Mouse (Mus musculus) liver, adult 2 months (tissue): ENCODE results near the gene Bpifb9a. TPM values are rescaled to one million over a fixed set of nuclear protein-coding genes. Genes with fewer than 3 reads are reported as not detected.
"Not testable (repeated sequence)": the region's sequence is repeated elsewhere in the genome, so short reads cannot be mapped to it uniquely, and the experiment has no call there.

Experiments
- DNase-seq: peaks from one replicate; pipeline ENCODE4 v3.0.0-alpha.2; 2011; ENCODE audit warnings: low read depth, low spot score; ENCODE audit errors: extremely low read depth
- H3K27ac ChIP-seq: fragments of 200-500 bp; replicated peaks from 2 replicates; pipeline ENCODE4 v1.5.1; 2012; ENCODE audit warnings: low read depth, mild to moderate bottlenecking, control low read depth, inconsistent platforms, low read length; ENCODE audit not compliant: insufficient read depth
- H3K27me3 ChIP-seq: fragments of 200-500 bp; 2 replicates; pipeline ENCODE4 v1.6.1; 2012; ENCODE audit warnings: mild to moderate bottlenecking, moderate library complexity, low read length, inconsistent platforms; ENCODE audit not compliant: control insufficient read depth, insufficient read depth
- H3K36me3 ChIP-seq: fragments of 200-500 bp; 2 replicates; pipeline ENCODE4 v1.6.1; 2012; ENCODE audit warnings: low read length, inconsistent platforms; ENCODE audit not compliant: control insufficient read depth, insufficient read depth
- H3K4me1 ChIP-seq: fragments of 200-500 bp; 2 replicates; pipeline ENCODE4 v1.6.1; 2011; ENCODE audit warnings: low read length; ENCODE audit not compliant: control insufficient read depth, insufficient read depth
- H3K4me3 ChIP-seq: fragments of 200-500 bp; 2 replicates; pipeline ENCODE4 v1.5.1; 2011; ENCODE audit warnings: low read depth, mild to moderate bottlenecking, control low read depth, low read length, moderate library complexity; ENCODE audit not compliant: insufficient read depth
- H3K79me2 ChIP-seq: fragments of 200-500 bp; 2 replicates; pipeline ENCODE4 v1.6.1; 2012; ENCODE audit warnings: inconsistent platforms, mild to moderate bottlenecking, low read length, moderate library complexity; ENCODE audit not compliant: control insufficient read depth, insufficient read depth
- H3K9ac ChIP-seq: fragments of 200-500 bp; 2 replicates; pipeline ENCODE4 v1.6.1; 2012; ENCODE audit warnings: low read depth, mild to moderate bottlenecking, control low read depth, inconsistent platforms, low read length
- CTCF ChIP-seq: fragments of 200-500 bp; IDR thresholded peaks from 2 replicates; pipeline ENCODE4 v1.5.1; 2011; ENCODE audit warnings: low read depth, low read length, control low read depth
- POLR2A ChIP-seq: fragments of 200-500 bp; IDR thresholded peaks from 2 replicates; pipeline ENCODE4 v1.6.1; 2011; ENCODE audit warnings: low read length, control low read depth; ENCODE audit not compliant: insufficient read depth; ENCODE audit errors: extremely low read depth
- WGBS: fragments of 180-500 bp; shearing (Covaris S2); methylation state at CpG from one replicate; pipeline ENCODE4 v1.1.7; 2018; 5-methylcytosine and 5-hydroxymethylcytosine counted together
- polyA plus RNA-seq: library from polyadenylated mRNA; depleted of rRNA; stranded (reverse); fragments of >200 nt; gene quantifications from 2 replicates; pipeline ENCODE4 v1.2.3, GENCODE M21; 2012
- total RNA-seq: library from RNA; depleted of rRNA; stranded (reverse); fragments of >200 nt; gene quantifications from 2 replicates; pipeline ENCODE4 v1.2.3, GENCODE M21; 2014

Bpifb9a gene
- total and polyA plus RNA-seq, 2 experiments, result not detected

GRCm38 (mm10) chr2:154223265-154223916 lies 34.3 kb upstream of the Bpifb9a start, which contains the start of gene Bpifb5:
Bpifb5 (plus strand) TSS chr2:154223742.
- Histone ChIP-seq H3K9ac (no peak within 1 kb of the TSS), H3K27ac (no peak within 1 kb of the TSS), H3K4me1 (no peaks in the 10 kb centered on the region), H3K79me2 (no peaks in the 10 kb centered on the region), H3K4me3 (no peak within 1 kb of the TSS), H3K27me3 (no peaks in the 10 kb centered on the region), H3K36me3 (no peaks in the 10 kb centered on the region)
- WGBS, result 17% methylated on average over 14 of the region's 14 CpGs
- TF ChIP-seq POLR2A (no peak), CTCF (no peak)
- no peak for DNase-seq

GRCm38 (mm10) chr2:154223917-154224273 lies 33.8 kb upstream of the Bpifb9a start:
- no peak overlapping the region for H3K9ac ChIP-seq
- no peaks in the 10 kb centered on the region for H3K79me2 ChIP-seq
- no peak for DNase-seq
- no peak overlapping the region for H3K4me3 ChIP-seq
- H3K4me1 ChIP-seq, result no peaks in the 10 kb centered on the region
- H3K36me3 ChIP-seq, result no peaks in the 10 kb centered on the region
- no peak for TF ChIP-seq CTCF
- no peak for TF ChIP-seq POLR2A
- no peaks in the 10 kb centered on the region for H3K27me3 ChIP-seq
- no peak overlapping the region for H3K27ac ChIP-seq
- 35% methylated on average over 2 of the region's 2 CpGs for WGBS

GRCm38 (mm10) chr2:154226991-154227390 lies 30.7 kb upstream of the Bpifb9a start:
- no peak overlapping the region for H3K9ac ChIP-seq
- DNase-seq, result no peak
- H3K27me3 ChIP-seq, result no peaks in the 10 kb centered on the region
- H3K4me1 ChIP-seq, result no peaks in the 10 kb centered on the region
- no peak overlapping the region for H3K4me3 ChIP-seq
- WGBS, result 75% methylated on average over 4 of the region's 4 CpGs
- H3K27ac ChIP-seq, result no peak overlapping the region
- H3K36me3 ChIP-seq, result no peaks in the 10 kb centered on the region
- H3K79me2 ChIP-seq, result no peaks in the 10 kb centered on the region
- TF ChIP-seq POLR2A, result no peak
- no peak for TF ChIP-seq CTCF

- no peak overlapping the region for H3K27ac ChIP-seq
- H3K36me3 ChIP-seq, result no peaks in the 10 kb centered on the region
- H3K79me2 ChIP-seq, result no peaks in the 10 kb centered on the region
- H3K27me3 ChIP-seq, result no peaks in the 10 kb centered on the region
- WGBS, result 76% methylated on average over 5 of the region's 5 CpGs
- H3K4me3 ChIP-seq, result no peak overlapping the region
- no peak for TF ChIP-seq CTCF
- no peak for TF ChIP-seq POLR2A
- H3K9ac ChIP-seq, result no peak overlapping the region
- DNase-seq, result no peak
- H3K4me1 ChIP-seq, result no peaks in the 10 kb centered on the region
These were observed 29.8 kb upstream of the Bpifb9a start for GRCm38 (mm10) chr2:154227830-154228229.

GRCm38 (mm10) chr2:154233426-154233825 lies 24.2 kb upstream of the Bpifb9a start:
- Histone ChIP-seq H3K27ac (no peak overlapping the region), H3K79me2 (no peaks in the 10 kb centered on the region), H3K4me1 (no peaks in the 10 kb centered on the region), H3K27me3 (no peaks in the 10 kb centered on the region), H3K9ac (no peak overlapping the region), H3K36me3 (no peaks in the 10 kb centered on the region), H3K4me3 (no peak overlapping the region)
- TF ChIP-seq POLR2A (no peak), CTCF (no peak)
- DNase-seq, result no peak
- 89% methylated on average over 6 of the region's 6 CpGs for WGBS

GRCm38 (mm10) chr2:154240771-154241170 lies 16.9 kb upstream of the Bpifb9a start:
- TF ChIP-seq POLR2A (no peak), CTCF (no peak)
- WGBS, result 76% methylated on average over 6 of the region's 6 CpGs
- DNase-seq, result no peak
- Histone ChIP-seq H3K27me3 (no peaks in the 10 kb centered on the region), H3K9ac (no peak overlapping the region), H3K79me2 (no peaks in the 10 kb centered on the region), H3K36me3 (no peaks in the 10 kb centered on the region), H3K27ac (no peak overlapping the region), H3K4me3 (no peak overlapping the region), H3K4me1 (no peaks in the 10 kb centered on the region)

- 96% methylated on average over 12 of the region's 12 CpGs for WGBS
- H3K4me1 ChIP-seq, H3K9ac ChIP-seq, H3K36me3 ChIP-seq, H3K79me2 ChIP-seq, H3K4me3 ChIP-seq, H3K27ac ChIP-seq, H3K27me3 ChIP-seq, DNase-seq: not testable (repeated sequence)
These were observed 14.9 kb upstream of the Bpifb9a start for GRCm38 (mm10) chr2:154242726-154243125.
